Mouse (Mus musculus): ENCODE results near the gene Ist1. TPM values are rescaled to one million over a fixed set of nuclear protein-coding genes. Genes with fewer than 3 reads are reported as not detected.

Gene Ist1
- 10 to 100 TPM; 68.7 to 75.7 TPM for total RNA-seq (2021)

DNA sequence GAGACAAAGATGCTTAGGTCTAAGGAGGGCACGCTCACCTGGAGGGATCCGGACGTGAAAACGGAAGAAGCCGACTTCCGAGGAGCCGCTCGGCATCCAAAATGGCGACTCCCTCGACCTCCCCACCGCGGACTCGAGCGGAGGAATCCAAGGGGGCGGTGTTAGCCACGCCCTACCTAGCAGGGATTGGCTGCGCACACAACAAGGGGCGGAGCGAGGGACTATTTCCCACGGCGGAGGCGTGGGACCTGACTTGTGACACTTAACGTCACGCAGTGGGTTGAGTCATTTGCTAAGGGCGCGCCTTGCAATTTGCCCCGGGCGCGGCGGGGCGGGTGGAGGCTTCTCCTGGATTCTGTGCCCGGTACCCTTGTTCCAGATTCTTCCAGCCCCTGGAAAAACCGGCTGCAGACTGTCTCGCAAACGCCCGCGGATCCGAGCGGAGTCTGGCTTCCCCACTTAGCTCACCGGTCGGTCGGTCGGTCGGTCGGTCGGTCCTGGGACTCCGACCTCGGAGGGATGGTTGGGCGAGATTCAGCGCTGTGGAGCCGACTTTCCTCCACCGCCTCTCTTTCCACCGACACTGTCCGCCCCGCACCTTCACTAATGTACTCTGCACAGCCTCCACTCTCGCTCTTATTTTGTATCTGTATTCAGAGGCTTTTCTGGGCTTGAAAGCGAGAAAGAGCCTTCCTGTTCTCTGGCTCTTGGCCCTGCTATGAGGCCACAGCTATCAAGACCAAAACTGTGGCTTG lies at the start of gene Ist1:
Ist1 (minus strand) TSS at position 115 of the 755 bp plus-strand sequence.
- DNase-seq (ENCODE audit: low spot score in 2 of 2): peak; percentile 96
- intact Hi-C loops (cut with DNase I): loop anchor here (1.0 to 5.0 kb wide), 2 partner anchors 12 to 86 kb away; partner anchors contain the start of genes Dhodh and Zfp821

DNA sequence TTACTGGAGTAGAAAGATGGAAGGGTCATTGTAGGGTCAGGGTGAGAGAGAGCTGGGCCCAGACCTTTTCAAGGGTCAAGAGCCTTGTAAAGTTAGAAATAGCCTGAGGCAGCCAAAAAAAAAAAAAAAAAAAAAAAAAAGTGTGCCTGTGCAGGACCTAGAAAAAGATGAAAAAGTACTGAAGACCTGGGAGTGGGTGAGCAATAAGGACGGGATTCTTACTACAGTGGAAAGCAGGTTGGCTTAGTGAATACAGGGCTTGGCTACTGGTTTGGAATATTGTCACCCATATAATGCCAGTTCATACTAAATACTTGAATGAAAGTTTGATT lies 45.0 kb upstream of the Ist1 start:
- intact Hi-C loops (cut with DNase I): no loop called here
- DNase-seq (ENCODE audit: low spot score in 2 of 2): no peak

DNA sequence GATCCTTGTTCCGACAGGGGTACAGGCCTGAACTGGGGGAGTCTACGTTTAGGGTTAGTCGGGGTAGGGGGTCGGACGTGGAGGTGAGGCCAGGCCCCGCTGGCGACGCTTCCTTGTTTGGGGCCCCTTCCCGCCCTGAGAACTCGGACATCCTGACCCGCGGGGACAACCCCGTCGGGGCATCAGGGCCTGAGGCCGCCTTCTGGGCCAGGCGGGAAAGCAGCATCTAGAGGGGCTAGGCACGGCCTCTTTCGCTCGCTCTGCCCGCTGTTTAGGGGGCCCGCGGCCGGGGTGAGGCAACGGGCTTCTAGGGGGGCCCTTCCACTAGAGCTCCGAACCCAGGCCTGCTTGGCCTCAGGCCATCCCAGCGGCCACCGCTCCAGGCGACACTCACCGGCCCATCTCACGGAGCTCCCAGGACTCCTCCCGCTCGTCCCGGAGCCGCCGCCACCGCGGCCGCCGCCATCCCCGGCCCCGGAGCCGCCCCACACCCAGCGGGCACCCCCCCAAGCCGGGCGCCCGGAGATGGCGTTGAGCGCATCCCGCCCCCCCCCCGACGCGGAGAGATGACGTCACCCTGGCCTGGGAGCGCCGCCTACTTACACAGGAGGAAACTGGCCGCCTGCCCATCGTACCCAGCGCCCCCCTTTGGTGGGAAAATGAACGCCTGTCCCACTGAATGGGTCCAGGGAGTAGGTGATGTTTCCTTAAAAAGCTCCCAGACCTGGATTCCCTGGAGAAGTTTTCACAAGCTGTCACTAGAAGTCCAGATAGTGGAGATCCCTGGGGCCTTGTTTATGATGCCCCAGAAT lies 44.4 kb upstream of the Ist1 start, which contains the start of gene Atxn1l:
Atxn1l (minus strand) TSS at position 503 of the 812 bp plus-strand sequence.
- DNase-seq (ENCODE audit: low spot score in 2 of 2): peak; percentile 80 to 82
- intact Hi-C loops (cut with DNase I): no loop called here

DNA sequence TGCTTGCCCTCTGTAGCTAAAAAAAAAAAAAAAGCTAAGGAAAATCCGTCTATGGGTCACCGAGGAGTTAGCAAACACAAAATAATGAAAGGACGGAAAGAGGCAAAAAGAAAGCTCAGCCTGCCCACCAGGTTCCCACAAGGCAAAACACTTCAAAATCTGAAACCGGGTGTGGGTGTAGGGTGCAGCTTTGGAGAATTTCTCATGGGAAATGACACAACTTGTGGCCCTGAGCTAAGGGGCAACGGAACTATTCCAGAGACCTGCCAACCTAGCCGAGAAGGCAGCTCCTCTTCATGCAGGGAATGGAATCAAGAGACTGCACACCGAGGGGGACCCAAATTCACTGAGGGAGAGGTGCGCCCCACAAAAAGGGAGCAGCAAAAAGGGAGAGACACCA lies 43.8 kb upstream of the Ist1 start:
- intact Hi-C loops (cut with DNase I): no loop called here
- no peak for DNase-seq (ENCODE audit: low spot score in 2 of 2)

DNA sequence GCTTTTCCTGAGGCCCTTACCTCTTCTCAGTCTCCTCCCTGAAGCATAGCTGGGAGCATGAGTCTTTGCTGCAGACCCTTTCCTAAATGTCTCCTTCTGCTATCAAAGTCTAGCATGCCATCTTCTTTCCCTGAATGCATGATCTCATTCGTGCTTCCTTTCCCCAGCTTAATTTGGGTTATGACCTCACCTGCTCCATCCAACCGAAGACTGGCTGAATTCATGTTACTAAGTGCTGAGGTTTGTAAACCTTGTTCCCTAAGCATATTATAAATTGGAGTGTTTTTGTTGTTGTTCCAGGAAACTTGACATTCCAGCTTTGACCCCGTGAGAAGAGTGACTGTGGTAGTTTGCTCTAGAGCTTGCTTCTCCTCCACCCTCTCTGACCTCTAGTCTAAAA lies 41.0 kb upstream of the Ist1 start:
- intact Hi-C loops (cut with DNase I): no loop called here
- no peak for DNase-seq (ENCODE audit: low spot score in 2 of 2)

DNA sequence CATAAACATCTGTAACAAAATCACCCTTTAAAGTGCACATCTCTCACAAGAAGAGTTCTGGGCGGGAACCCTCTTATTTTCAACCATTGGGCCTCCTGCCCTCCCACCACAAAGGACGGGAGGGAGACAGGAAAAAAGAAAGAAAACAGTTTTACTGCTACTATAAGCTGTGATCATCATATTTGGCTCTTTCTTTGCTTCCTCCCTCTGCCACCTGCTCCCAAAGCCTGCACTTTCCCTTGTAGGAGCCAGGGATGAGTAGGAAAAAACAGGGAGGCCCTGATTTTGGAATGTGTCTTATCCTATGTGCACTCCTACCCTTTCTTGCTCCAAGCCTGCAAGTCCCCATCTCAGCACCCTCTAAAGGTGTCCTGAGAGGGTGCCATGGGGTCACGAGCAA lies 38.0 kb upstream of the Ist1 start:
- intact Hi-C loops (cut with DNase I): no loop called here
- no peak for DNase-seq (ENCODE audit: low spot score in 2 of 2)

DNA sequence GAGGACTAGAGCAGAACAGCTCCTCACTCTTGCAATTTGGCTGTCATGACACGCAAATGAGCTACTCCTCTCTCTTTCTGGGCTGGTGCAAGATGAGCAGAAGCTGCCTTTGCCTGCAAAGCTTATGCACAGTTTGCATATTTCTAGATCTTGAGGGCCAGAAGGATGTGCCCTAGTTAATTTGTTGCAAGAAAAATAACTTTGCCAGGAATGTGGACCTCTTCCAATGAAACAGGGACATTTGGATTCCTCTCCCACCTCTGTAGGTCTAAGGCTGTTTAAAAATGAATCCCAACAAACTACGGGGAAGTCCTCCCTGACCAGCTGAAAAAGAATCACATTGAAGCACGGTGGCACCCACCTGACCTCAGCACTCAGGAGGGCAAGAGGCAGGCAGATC lies 32.0 kb upstream of the Ist1 start:
- DNase-seq (ENCODE audit: low spot score in 2 of 2): no peak
- intact Hi-C loops (cut with DNase I): no loop called here

DNA sequence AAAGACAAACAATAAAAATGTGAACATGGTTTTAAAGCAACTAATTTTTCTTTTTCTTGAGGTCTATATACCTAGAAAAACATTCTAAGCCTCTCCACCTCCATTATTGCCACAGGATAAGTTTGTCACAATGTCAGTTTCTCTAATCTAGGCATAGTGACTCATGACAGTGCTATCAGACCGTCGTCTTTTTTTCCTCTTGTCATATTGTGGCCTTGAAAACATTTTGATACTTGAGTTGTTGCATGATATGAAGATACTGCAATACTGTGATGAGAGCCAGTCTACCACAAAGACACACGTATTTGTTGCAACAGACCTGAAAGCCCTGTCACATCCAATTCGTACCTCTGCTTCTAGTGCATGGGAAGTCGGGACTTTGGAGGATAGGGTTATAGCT lies 21.9 kb upstream of the Ist1 start:
- DNase-seq (ENCODE audit: low spot score in 2 of 2): no peak
- intact Hi-C loops (cut with DNase I): loop anchor here (10.0 kb wide), 1 partner anchor 150 kb away; the partner anchor contains the start of gene Phlpp2

DNA sequence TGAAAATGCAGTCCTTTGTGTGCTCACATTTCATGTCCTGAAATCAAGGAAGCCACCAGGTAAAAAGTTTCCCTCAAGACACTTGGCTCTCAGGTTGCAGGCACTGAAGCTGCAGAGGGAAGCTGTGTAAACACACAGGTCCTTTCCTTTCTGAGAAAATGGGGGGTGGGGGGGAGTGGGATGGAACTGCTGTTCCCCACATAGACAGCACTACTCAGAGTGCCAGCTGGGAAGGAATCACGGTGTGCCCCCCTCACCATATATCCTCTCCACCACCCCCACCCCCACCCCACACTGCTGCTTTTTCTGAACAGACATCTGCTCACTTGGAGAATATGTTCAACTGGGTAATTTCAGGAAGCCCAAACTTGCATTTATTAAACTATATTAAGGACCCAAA lies 19.5 kb upstream of the Ist1 start:
- no peak for DNase-seq (ENCODE audit: low spot score in 2 of 2)
- intact Hi-C loops (cut with DNase I): loop anchor here (10.0 kb wide), 1 partner anchor 152 kb away; the partner anchor contains the start of gene Phlpp2

DNA sequence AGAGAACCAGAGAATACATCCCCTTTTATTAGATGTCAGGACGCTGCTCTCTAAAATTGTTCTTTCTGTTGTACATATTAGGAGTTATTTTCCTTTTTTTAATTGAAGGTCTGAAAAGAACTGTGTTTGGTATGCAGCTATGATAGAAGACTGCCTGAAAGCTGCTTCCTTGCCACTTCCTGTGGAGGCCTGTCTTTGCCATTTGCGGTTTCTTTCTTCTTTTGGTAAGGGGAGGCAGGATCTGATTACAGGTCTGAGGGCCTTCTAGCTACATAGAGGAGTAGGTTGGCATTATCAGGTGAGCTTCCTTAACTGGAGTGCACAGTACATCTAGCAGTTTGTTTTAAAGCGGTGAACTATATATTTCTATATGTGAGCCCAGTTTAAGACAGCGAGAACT lies 14.9 kb upstream of the Ist1 start:
- DNase-seq (ENCODE audit: low spot score in 2 of 2): no peak
- intact Hi-C loops (cut with DNase I): loop anchor here (2.0 to 5.0 kb wide), 2 partner anchors 69 to 101 kb away; partner anchors contain the start of gene Dhodh

DNA sequence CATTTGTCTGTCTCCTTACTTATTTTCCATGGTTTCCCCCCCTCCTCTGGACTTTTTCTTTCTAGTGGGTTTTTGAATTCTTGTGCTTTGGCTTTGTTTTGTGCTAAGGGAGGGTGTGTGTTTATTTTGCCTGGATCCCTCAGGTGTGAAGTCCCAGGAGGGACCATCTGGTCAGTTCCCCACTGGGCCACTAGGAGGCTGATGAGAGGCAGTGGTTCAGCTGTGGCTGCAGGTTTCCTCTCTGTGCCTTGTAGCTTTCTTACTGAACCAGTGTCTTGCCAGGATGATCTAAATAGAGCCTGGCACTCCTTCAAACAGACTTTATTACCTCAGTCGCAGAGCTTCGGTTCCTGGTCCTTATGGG lies 13.8 kb upstream of the Ist1 start:
- peak; percentile 58 to 73 for DNase-seq (ENCODE audit: low spot score in 2 of 2)
- intact Hi-C loops (cut with DNase I): loop anchor here (5.0 kb wide), 1 partner anchor 100 kb away; the partner anchor contains the start of gene Dhodh

DNA sequence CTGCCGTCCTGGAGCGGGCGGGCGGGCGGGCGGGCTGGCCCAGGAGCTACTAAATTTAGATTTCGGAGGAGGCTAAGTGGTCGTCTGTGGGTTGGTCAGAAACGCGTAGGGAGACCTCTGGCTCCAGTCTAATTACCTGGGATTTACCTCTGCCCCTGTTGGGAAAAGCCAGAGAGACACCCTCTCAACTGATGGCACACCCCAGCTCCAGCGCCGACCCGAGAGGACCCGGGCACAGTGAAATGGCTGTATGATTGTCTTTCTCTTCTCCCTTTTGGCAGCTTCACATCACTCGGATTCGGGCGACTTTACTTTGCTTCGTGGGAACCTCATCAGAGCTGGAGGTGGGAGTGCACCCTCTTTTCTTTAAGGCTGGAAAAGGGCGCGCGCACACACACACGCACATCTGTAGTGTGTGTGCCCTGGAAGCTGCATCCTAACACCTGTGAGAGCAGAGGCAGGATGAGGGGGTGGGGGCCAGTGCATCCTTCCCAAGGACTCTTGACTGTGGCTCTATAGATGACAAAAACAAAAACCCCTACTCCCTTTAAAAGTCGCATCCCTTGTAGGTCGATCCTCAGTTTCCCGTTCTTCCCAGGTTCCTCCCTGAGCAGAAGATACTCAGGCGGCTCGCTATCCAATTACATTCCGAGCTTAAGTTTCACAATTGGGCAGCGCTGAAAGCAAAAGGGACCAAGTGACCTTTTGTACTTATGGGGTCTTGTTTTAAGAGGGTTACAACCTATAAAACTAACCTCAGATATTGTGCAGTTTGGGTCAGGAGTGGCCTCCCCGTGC lies 13.2 kb upstream of the Ist1 start:
- intact Hi-C loops (cut with DNase I): loop anchor here (5.0 kb wide), 1 partner anchor 99 kb away; the partner anchor contains the start of gene Dhodh
- DNase-seq (ENCODE audit: low spot score in 2 of 2): peak in 1 of 2 experiments; percentile 36

DNA sequence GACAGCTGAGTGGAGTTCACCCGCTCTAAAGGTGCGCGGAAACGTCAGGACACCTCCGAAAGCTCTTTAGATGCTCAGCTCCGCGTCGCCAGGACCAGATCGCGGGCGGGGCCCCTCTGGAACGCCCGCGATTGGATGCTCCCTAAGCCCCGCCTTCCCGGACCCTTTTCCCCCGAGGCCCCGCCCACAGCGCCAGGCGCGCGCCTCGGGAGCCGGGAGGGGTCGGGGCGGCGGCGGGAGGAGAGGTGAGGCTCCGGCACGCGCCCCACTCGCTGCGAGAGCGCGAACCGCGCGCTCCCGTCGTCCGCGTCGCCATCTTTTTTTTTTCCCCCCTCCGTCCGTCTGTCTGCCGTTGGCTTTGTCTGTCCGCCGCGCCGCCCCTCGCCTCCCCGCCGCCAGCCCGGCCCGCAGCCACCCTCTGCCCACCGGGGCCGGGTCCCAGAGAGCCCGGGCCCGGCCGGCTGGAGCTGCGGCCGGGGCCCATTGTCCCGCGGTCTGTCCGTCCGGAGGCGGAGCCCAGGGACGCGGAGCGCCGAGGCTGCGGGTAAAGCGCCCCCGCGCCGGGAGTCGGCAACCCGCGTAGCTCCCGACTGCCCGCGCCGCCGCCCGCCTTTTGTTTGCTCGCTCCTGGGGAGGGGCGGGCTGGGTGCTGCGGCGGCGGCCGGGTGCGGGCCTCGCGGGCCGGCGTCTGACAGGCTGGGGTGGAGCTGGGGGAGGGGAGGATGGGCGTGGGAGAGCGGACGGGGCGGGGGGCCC lies 12.4 kb upstream of the Ist1 start, which contains the start of gene Zfp821:
Zfp821 (plus strand) TSS at position 227 of the 756 bp plus-strand sequence.
- DNase-seq (ENCODE audit: low spot score in 2 of 2): peak; percentile 90 to 95
- intact Hi-C loops (cut with DNase I): loop anchor here (1.0 to 5.0 kb wide), 2 partner anchors 12 to 98 kb away; partner anchors contain the start of genes Dhodh and Ist1

DNA sequence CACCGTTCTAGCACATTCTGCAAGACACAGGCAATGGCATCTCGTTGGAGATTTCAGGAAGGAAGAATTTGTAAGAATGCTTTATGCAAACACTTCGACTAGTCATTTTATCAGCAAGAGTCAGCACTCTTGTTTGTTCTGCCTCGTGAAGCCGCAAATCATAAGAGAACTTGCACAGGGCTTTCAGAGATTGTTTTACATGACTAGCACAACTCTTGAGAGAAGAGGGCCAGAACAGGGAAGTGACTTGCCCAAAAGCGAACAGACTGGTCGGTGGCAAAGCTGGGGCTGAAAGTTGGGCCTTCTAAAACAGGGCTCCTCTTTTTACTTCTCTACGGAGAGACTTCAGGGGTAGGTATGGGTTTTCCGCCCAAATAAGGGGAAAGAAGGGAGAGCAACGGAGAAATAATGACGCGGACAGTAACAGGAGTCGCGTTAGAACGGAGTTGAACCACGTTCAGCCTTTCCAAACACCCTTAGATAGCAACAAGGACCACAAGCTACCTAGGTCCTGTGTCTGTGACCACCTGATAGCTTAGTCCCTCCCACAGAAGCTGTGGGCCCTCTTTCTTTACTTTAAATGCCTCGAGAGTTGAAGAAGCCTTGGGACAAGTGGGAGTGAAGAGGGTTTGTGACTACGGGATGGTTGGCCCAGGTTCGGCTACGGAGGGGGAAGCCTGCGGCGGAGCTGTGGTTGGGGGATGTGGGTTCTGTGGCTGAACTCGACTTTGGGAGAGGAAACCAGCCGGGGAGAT lies 11.7 kb upstream of the Ist1 start:
- intact Hi-C loops (cut with DNase I): loop anchor here (1.0 to 5.0 kb wide), 2 partner anchors 11 to 97 kb away; partner anchors contain the start of genes Dhodh and Ist1
- no peak for DNase-seq (ENCODE audit: low spot score in 2 of 2)

DNA sequence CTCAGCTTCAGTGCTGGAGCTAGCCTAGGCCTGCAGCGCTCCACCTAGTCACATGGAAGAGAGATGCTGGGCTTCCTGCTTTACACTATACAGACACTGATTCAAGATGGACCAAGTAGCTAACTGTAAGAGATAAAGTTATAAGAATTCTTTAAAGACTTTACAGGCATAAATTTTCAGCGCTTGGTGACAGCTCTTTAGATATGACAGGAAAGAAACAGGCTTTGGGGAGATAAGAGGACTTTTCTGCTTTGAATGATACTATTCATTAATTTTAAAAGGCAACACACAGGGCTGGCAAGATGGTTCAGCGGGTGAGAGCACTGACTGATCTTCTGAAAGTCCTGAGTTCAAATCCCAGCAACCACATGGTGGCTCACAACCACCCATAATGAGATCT lies 5.4 kb upstream of the Ist1 start:
- DNase-seq (ENCODE audit: low spot score in 2 of 2): no peak
- intact Hi-C loops (cut with DNase I): no loop called here

DNA sequence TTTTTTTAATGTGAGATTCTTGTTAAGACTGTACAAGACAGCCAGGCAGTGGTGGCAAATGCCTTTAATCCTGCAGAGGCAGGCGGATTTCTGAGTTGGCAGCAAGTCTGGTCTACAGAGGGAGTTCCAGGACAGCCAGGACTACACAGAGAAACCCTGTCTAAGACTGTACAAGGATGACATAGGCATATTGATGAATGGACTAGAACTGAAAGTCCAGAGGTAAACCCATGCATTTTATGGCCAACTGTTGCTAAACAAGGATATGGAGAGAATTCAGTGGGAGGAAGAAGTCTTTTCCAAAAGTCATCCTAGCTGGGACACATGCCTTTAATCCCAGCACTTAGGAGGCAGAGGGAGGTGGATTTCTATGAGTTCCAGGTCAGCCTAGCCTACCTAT lies 4.7 kb upstream of the Ist1 start:
- DNase-seq (ENCODE audit: low spot score in 2 of 2): no peak
- intact Hi-C loops (cut with DNase I): no loop called here

DNA sequence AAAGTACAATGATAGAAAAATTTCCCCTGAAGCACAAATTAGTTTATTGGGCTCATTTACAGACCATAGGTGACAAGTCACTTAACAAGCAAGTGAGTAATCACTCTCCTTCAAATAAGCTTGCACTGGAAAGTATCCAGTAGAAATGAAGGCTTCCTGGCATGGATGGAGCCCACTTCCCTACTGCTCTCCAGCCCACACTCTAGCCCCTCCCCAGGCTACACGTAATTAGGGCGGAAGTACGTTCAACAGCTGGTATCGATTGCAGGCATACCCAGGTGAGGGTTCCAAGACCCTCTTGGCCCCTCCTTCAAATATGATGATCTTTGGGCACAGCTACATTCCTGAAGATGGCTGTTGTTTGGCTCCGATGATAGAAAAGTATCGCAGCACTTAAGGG lies 1.1 kb upstream of the Ist1 start:
- intact Hi-C loops (cut with DNase I): loop anchor here (5.0 kb wide), 1 partner anchor 87 kb away; the partner anchor contains the start of gene Dhodh
- DNase-seq (ENCODE audit: low spot score in 2 of 2): no peak

Data from left cerebral cortex, postnatal 36 days (tissue).